Mouse (Mus musculus): ENCODE results near the gene Atp6v0e2. TPM values are rescaled to one million over a fixed set of nuclear protein-coding genes. Genes with fewer than 3 reads are reported as not detected.

Gene Atp6v0e2
- polyA plus RNA-seq (2015; fragmentation: Nextera tagmentation; extraction: Ambion mirVana), result 9.4 and 11.7 TPM in 2 replicates

- Histone ChIP-seq H3K9me3 (no peaks in the 10 kb centered on the region), H3K27me3 (no peaks in the 10 kb centered on the region), H3K4me1 (peaks cover 20% of the 10 kb centered on the region), H3K4me2 (peak within 1 kb of the TSS; percentile 68), H3K36me3 (no peaks in the 10 kb centered on the region), H3K4me3 (peak within 1 kb of the TSS; percentile 36), H3K9ac (peak within 1 kb of the TSS; percentile 36; the same call in 1 of the 2 replicates), H3K27ac (no peak within 1 kb of the TSS)
- 0 out of 2 replicates have a peak, but pooled peaks have one; percentile 20 for ATAC-seq (ENCODE audit: borderline replicate concordance, extremely low read depth, low FRiP score, low TSS enrichment)
- 6% methylated on average over 38 of the region's 38 CpGs for WGBS
Measured at GRCm38 (mm10) chr6:48537105-48537954, at the start of gene Atp6v0e2. Gene Atp6v0e2, plus strand, starts transcription at chr6:48537615.

GRCm38 (mm10) chr6:48487747-48488725, 49.4 kb upstream of the Atp6v0e2 start:
- H3K9me3 ChIP-seq, result no peaks in the 10 kb centered on the region
- H3K4me2 ChIP-seq, result peak overlapping the region; percentile 55
- no peaks in the 10 kb centered on the region for H3K36me3 ChIP-seq
- peaks cover 11% of the 10 kb centered on the region for H3K4me1 ChIP-seq
- WGBS, result 7% methylated on average over 23 of the region's 25 CpGs
- peak; percentile 16; the same call in 1 of the 2 replicates for ATAC-seq (ENCODE audit: borderline replicate concordance, extremely low read depth, low FRiP score, low TSS enrichment)
- H3K27ac ChIP-seq, result no peak overlapping the region
- H3K9ac ChIP-seq, result no peak overlapping the region
- H3K27me3 ChIP-seq, result no peaks in the 10 kb centered on the region
- H3K4me3 ChIP-seq, result peak overlapping the region; percentile 19; the same call in 1 of the 2 replicates

GRCm38 (mm10) chr6:48489741-48490140, 47.7 kb upstream of the Atp6v0e2 start:
- ATAC-seq (ENCODE audit: borderline replicate concordance, extremely low read depth, low FRiP score, low TSS enrichment), result no peak
- Histone ChIP-seq H3K36me3 (no peaks in the 10 kb centered on the region), H3K27ac (no peak overlapping the region), H3K27me3 (no peaks in the 10 kb centered on the region), H3K9me3 (no peaks in the 10 kb centered on the region), H3K4me1 (peaks cover 11% of the 10 kb centered on the region), H3K9ac (no peak overlapping the region), H3K4me2 (no peak overlapping the region), H3K4me3 (no peak overlapping the region)
- 96% methylated on average over 3 of the region's 3 CpGs for WGBS

GRCm38 (mm10) chr6:48491361-48491760, 46.1 kb upstream of the Atp6v0e2 start:
- Histone ChIP-seq H3K4me1 (peaks cover 11% of the 10 kb centered on the region), H3K9me3 (no peaks in the 10 kb centered on the region), H3K4me2 (no peak overlapping the region), H3K4me3 (no peak overlapping the region), H3K9ac (no peak overlapping the region), H3K27me3 (no peaks in the 10 kb centered on the region), H3K36me3 (no peaks in the 10 kb centered on the region), H3K27ac (no peak overlapping the region)
- no peak for ATAC-seq (ENCODE audit: borderline replicate concordance, extremely low read depth, low FRiP score, low TSS enrichment)
- WGBS, result 49% methylated on average over 9 of the region's 9 CpGs

DNA sequence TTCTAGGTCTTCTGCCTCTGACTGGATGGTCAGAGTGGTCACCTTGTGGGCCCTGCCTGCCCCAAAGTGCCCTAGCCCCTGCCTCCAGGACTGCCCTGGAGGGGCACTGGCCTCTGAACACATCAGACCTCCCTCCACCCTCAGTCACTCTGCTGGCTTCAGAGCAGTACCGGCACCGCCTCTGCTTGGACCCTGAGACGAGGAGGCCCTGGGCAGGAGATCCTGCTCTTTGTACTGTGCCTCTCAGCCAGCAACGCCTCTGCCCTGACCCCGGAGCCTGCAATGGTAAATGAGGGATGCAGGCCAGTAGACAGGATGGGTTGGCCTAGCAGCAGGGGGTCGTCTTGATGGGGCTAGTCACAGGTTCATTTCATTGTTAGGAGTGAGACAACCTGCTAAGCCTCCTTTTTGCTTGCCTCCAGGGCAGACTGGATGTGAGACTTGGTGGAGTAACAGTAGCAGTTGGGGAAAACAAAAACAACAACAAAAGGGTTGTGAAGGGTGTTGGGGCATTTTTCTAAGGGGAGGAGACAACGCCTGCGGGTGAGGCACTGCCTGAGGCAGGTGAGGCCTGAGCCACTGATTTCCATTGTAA, 44.2 kb upstream of the Atp6v0e2 start:
- Histone ChIP-seq H3K27me3 (no peaks in the 10 kb centered on the region), H3K4me2 (no peak overlapping the region), H3K27ac (no peak overlapping the region), H3K4me1 (peaks cover 6% of the 10 kb centered on the region), H3K36me3 (no peaks in the 10 kb centered on the region), H3K4me3 (no peak overlapping the region), H3K9ac (no peak overlapping the region), H3K9me3 (no peaks in the 10 kb centered on the region)
- 27% methylated on average over 8 of the region's 8 CpGs for WGBS
- no peak for ATAC-seq (ENCODE audit: borderline replicate concordance, extremely low read depth, low FRiP score, low TSS enrichment)

DNA sequence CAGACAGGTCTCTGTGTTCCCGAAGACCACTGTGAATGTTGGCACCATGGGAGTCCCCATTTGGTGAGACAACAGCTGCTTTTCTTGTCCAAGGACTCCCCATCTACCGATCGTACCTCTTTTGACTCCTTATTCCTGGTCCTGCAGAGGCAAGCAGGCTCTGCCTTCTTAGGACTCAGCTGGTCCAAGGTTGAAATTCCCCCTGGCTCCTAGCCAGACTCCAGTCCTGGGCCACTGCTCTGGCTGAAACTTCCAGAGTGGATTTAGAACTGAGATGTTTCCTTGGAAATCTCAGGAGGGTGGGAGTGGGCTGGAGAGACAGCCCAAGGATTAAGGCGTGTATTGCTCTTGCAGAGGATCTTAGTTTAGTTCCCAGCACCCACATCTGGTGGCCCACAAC, 39.9 kb upstream of the Atp6v0e2 start:
- H3K4me1 ChIP-seq, result no peaks in the 10 kb centered on the region
- no peak overlapping the region for H3K4me2 ChIP-seq
- no peaks in the 10 kb centered on the region for H3K27me3 ChIP-seq
- ATAC-seq (ENCODE audit: borderline replicate concordance, extremely low read depth, low FRiP score, low TSS enrichment), result no peak
- H3K27ac ChIP-seq, result no peak overlapping the region
- 84% methylated on average over 4 of the region's 4 CpGs for WGBS
- H3K36me3 ChIP-seq, result no peaks in the 10 kb centered on the region
- H3K9ac ChIP-seq, result no peak overlapping the region
- no peak overlapping the region for H3K4me3 ChIP-seq
- no peaks in the 10 kb centered on the region for H3K9me3 ChIP-seq

DNA sequence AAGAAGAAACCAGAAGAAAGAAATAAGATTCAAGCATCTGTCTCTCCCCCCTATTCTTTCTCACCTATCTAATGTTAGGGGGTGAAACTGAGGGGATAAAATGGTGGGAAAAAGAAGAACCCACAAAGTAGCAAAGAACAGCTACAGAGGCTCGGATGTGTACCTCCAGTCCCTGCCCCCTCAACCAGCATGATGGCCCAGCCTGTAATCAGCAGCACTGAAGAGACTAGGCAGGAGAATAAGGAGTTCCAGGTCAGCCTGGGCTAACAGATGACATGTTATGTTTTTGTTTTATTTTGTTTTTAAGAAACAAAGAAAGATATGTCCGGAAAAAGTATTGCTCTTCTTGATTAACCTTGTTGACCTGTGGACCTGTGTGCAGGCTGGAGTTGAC, 33.6 kb upstream of the Atp6v0e2 start:
- no peak overlapping the region for H3K27ac ChIP-seq
- H3K4me1 ChIP-seq, result peaks cover 4% of the 10 kb centered on the region; the same call in 1 of the 2 replicates
- no peaks in the 10 kb centered on the region for H3K27me3 ChIP-seq
- H3K9ac ChIP-seq, result no peak overlapping the region
- H3K9me3 ChIP-seq, result no peaks in the 10 kb centered on the region
- H3K4me3 ChIP-seq, result peak overlapping the region; percentile 62
- H3K4me2 ChIP-seq, result no peak overlapping the region; the same call in 1 of the 2 replicates
- WGBS, result 3% methylated on average over 2 of the region's 2 CpGs
- ATAC-seq (ENCODE audit: borderline replicate concordance, extremely low read depth, low FRiP score, low TSS enrichment), result peak; percentile 37; the same call in 1 of the 2 replicates
- H3K36me3 ChIP-seq, result no peaks in the 10 kb centered on the region

GRCm38 (mm10) chr6:48504241-48504854, 33.1 kb upstream of the Atp6v0e2 start:
- Histone ChIP-seq H3K9ac (peak overlapping the region; percentile 73), H3K9me3 (no peaks in the 10 kb centered on the region), H3K4me2 (peak overlapping the region; percentile 78), H3K27ac (peak overlapping the region; percentile 52; the same call in 1 of the 2 replicates), H3K36me3 (no peaks in the 10 kb centered on the region), H3K4me3 (peak overlapping the region; percentile 62), H3K4me1 (peaks cover 4% of the 10 kb centered on the region; the same call in 1 of the 2 replicates), H3K27me3 (no peaks in the 10 kb centered on the region)
- ATAC-seq (ENCODE audit: borderline replicate concordance, extremely low read depth, low FRiP score, low TSS enrichment), result peak; percentile 93
- under 1% methylated on average over 26 of the region's 26 CpGs for WGBS

GRCm38 (mm10) chr6:48508087-48508486, 29.3 kb upstream of the Atp6v0e2 start:
- 0 out of 2 replicates have a peak, but pooled peaks cover 12% of the 10 kb centered on the region for H3K36me3 ChIP-seq
- no peaks in the 10 kb centered on the region for H3K9me3 ChIP-seq
- H3K27me3 ChIP-seq, result no peaks in the 10 kb centered on the region
- no peak for ATAC-seq (ENCODE audit: borderline replicate concordance, extremely low read depth, low FRiP score, low TSS enrichment)
- no peak overlapping the region for H3K9ac ChIP-seq
- 66% methylated on average over 4 of the region's 4 CpGs for WGBS
- no peak overlapping the region for H3K4me3 ChIP-seq
- no peak overlapping the region for H3K4me2 ChIP-seq
- H3K4me1 ChIP-seq, result peaks cover 4% of the 10 kb centered on the region; the same call in 1 of the 2 replicates
- H3K27ac ChIP-seq, result no peak overlapping the region

DNA sequence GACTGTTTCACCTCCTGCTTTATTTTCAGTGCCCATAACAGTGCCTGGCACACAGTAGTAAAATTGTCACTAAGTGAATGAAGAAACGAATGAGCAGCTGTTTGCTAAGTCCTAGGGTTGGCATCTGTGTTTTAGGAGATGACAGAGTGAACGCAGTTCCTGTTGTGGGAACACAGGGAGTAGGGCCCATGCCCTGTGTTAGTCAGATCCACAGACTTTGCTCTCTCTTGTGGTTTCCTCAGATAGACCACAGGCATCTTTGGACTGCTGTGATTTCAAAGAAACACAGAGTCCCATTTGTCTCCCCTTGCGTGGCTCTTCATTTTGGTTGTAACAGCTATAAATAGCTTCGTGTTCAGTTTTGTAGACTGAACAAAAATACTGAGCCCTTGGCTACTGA, 27.0 kb upstream of the Atp6v0e2 start:
- Histone ChIP-seq H3K4me1 (no peaks in the 10 kb centered on the region), H3K9ac (no peak overlapping the region), H3K36me3 (0 out of 2 replicates have a peak, but pooled peaks cover 13% of the 10 kb centered on the region), H3K27ac (no peak overlapping the region), H3K4me2 (no peak overlapping the region), H3K9me3 (no peaks in the 10 kb centered on the region), H3K27me3 (no peaks in the 10 kb centered on the region), H3K4me3 (no peak overlapping the region)
- 74% methylated on average over 4 of the region's 4 CpGs for WGBS
- no peak for ATAC-seq (ENCODE audit: borderline replicate concordance, extremely low read depth, low FRiP score, low TSS enrichment)

- no peak overlapping the region for H3K4me3 ChIP-seq
- 83% methylated on average over 7 of the region's 7 CpGs for WGBS
Measured at GRCm38 (mm10) chr6:48511861-48512260, 25.6 kb upstream of the Atp6v0e2 start.

More at GRCm38 (mm10) chr6:48511861-48512260, 25.6 kb upstream of the Atp6v0e2 start:
- Histone ChIP-seq H3K9me3 (no peaks in the 10 kb centered on the region), H3K4me1 (no peaks in the 10 kb centered on the region), H3K9ac (no peak overlapping the region), H3K36me3 (peaks cover 26% of the 10 kb centered on the region; the same call in 1 of the 2 replicates), H3K27ac (no peak overlapping the region), H3K27me3 (no peaks in the 10 kb centered on the region), H3K4me2 (no peak overlapping the region)
- ATAC-seq (ENCODE audit: borderline replicate concordance, extremely low read depth, low FRiP score, low TSS enrichment), result no peak

All from lung, embryonic 15.5 days (tissue).